Mouse (Mus musculus) frontal cortex, postnatal 10 days (tissue): Measurements from ENCODE around the gene Brox.

ENCODE experiments used
- DNase-seq, 2 experiments: peaks; one replicate each; pipeline ENCODE4 v3.0.0; 2022; ENCODE audit warnings: low spot score in 2 of 2, mixed read lengths in 1 of 2

The Brox gene

DNA sequence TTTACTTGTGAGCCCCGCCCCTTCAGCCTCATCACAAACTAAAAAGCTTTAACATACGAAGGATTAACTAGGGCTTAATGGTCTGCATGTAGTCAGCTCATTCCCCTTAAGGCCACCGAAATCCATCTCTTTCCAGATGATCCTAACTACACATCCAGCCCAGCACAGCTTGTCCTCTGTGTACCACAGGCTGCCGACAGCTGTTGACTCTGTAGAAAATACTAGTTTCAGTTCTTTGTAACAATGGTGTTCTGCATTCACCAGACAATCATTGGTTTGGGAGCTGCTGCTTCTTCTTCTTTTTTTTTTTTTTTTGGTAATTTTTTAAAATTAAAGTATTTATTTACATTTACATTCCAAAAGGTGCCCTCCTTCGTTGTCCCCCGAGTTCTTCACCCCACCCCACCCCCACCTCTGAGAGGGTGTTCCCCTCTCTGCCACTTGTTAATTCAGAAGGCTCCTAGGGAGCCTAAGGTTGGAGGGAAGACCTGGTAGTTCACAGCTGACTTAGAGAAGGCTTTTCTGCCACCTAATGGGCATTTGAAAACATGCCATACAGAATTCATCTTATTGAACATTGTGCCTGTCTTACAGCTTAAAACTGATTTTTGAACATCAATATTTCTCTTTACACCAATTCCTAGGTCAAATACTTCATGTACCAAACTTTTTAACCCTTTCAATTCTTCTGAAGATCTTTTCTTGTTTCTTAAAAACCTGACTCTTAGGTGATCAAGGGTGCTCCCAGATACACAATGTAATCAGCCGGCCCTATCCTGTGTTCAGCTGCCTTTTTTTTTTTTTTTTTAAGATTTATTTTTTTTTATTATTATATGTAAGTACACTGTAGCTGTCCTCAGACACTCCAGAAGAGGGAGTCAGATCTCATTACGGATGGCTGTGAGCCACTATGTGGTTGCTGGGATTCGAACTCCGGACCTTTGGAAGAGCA is 23.9 kb downstream of the Brox start:
- DNase-seq, result no peak

GRCm38 (mm10) chr1:183267666-183268065 is 29.4 kb downstream of the Brox start:
- no peak for DNase-seq

DNA sequence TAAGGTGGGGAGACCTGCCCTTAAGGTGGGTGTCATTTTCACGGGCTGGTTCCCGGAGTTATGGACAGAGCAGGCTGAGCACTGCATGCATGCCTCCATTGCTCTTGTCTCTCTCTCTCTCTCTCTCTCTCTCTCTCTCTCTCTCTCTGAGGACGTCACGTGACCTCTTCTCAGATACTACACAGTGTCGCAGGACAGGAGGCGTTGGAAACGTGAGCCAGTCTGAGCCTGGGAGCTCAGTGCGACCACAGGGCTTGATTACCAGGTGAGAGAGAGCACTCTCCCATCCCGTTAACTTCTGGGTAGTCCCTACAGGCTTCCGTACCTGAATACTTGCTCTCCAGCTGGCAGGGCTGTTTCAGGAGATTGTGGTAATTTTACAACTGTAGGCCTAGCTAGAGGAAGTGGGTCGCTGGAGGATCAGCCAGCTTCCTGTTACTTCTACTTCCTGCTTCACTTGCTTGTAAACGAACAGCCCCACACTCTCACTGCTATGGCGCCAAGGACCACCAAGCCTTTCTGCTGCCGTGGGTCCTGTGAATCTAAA is 31.1 kb downstream of the Brox start:
- DNase-seq, result no peak

DNA sequence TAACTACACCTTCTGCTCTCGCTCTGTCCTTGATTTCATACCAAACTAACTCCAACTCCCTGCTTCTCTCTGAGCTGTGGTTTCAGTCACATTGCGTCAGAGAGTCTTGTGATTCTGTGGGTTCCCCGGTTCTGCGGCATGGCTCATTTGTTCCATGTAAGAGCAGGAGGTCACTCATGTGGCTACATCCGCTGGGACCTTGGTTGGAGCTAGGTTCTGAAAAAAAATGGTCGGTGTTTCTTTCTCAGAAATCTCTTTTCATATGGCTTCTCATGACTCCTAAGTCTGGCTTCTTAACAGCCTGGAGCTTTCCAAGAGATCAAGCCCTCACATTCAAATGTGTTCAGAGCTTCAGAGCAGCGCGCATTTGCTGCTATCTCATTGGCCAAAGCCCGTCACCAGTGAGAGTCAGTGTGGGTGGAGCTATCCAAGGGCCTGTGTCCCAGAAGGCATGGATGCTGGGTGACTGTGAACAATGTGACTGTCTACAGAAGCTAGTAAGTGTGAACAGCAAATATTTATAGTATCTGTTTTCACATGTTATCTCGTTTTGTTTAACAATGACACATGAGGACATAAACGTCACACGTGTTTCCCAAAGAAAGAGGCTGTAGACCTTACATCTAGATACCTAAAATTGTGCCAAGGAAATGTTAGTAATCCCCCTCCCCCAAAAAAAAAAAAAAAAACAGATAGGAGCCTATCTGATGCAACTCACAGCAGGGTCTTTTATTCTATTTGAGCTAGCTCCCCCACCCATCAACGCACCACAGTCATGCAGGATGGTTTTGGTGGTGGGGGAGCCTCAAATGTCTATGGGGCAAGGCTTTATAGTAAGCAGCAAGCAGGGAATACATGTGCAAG is 32.7 kb downstream of the Brox start:
- no peak for DNase-seq

GRCm38 (mm10) chr1:183252574-183252973 is 44.5 kb downstream of the Brox start:
- no peak for DNase-seq

GRCm38 (mm10) chr1:183251818-183252217 is 45.3 kb downstream of the Brox start:
- DNase-seq, result no peak

GRCm38 (mm10) chr1:183250612-183251011 is 46.5 kb downstream of the Brox start:
- DNase-seq, result no peak

- DNase-seq, result no peak
These were observed 48.9 kb downstream of the Brox start for GRCm38 (mm10) chr1:183248144-183248543.

DNA sequence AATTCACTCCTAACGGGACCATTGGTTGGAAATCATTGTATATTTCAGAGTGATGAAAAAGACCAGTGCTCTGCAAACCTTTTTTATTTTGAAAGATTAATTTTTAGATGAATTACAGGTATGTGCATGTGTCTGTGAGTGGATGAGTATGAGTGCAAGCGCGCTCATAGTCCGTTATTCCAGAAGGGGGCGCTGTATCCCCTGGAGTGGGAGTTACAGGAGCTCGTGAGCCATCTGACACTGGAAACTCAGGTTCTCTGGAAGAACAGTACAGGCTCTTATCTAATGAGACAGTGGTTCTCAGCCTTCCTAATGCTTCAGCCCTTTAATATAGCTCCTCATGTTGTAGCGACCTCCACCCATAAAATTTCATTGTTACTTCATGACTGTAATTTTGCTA is 53.8 kb downstream of the Brox start:
- DNase-seq, result no peak

DNA sequence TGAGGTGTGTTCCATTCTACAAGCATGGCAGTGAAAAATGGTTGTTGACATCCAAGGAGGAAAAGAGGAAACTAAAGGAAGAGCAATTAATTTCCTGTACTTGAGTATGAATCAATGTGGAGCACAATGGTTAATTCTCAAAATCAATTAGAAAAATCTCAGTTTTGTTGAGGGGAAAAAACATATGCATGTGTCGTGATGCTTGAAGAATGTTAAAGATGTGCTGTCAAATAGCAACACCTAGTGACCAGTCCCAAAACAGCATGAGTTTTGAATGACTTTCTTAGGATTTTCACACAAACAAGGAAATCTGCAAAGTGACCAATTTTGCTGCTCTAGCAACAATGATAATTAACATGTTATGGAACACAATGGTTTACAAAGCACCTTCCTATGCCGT is 59.2 kb downstream of the Brox start:
- DNase-seq, result no peak

- DNase-seq, result no peak
These were observed 60.6 kb downstream of the Brox start for GRCm38 (mm10) chr1:183236460-183236859.

- no peak for DNase-seq
These were observed 63.3 kb downstream of the Brox start for GRCm38 (mm10) chr1:183233679-183234174.

DNA sequence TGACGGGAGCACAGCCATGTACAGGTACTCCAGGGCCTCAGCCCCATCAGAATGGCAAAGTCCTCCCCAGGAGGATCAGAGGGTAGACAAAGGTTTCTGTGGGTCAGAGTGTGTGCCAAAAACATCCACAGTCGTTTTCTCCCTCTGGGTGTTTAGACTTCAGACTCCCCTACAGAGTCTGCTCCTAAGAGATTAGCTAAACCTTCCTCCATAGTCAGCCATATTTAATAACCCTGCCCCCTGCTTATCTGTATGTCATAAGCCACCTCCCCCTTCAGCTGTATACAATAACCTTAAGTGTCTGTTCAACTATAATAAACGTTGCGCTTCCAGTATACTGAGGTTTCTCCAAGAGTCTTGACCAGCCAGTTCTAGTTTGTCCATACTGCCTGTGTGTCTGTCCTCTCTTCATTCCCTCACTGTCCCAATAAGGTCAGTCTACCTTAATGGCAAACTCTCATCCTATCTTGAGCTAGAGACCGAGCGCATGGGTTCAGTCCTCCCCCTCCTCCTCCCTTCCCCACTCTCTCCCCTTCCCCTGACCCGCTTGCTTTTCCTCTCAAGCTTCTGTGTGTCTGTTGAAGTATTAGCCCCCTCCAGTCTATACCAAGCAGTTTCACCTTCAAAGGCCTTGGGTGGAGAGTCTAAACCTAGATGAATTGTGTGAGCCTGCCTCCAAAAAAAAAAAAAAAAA is 63.9 kb downstream of the Brox start:
- DNase-seq, result no peak

GRCm38 (mm10) chr1:183227469-183227868 is 69.6 kb downstream of the Brox start:
- DNase-seq, result no peak
